Mouse (Mus musculus) heart, postnatal 14 days (tissue): Measurements from ENCODE around the gene Pip5k1c. TPM values are rescaled to one million over a fixed set of nuclear protein-coding genes. Genes with fewer than 3 reads are reported as not detected.

Experiments used
- DNase-seq, 2 experiments: peaks; one replicate each; pipeline ENCODE4 v3.0.0; 2021 to 2022
- intact Hi-C: fragments of 180-260 bp; cut with DNase I; formaldehyde crosslinking; loops from one replicate; pipeline ENCODE4 v1.15.1; 2025
- total RNA-seq, 2 experiments: library from RNA; stranded (reverse); gene quantifications; 2 replicates each; pipeline ENCODE4 v1.2.3; 2021

The Pip5k1c gene
- total RNA-seq, 2 experiments from 2014 or later, result 34.8 to 36.7 TPM

DNA sequence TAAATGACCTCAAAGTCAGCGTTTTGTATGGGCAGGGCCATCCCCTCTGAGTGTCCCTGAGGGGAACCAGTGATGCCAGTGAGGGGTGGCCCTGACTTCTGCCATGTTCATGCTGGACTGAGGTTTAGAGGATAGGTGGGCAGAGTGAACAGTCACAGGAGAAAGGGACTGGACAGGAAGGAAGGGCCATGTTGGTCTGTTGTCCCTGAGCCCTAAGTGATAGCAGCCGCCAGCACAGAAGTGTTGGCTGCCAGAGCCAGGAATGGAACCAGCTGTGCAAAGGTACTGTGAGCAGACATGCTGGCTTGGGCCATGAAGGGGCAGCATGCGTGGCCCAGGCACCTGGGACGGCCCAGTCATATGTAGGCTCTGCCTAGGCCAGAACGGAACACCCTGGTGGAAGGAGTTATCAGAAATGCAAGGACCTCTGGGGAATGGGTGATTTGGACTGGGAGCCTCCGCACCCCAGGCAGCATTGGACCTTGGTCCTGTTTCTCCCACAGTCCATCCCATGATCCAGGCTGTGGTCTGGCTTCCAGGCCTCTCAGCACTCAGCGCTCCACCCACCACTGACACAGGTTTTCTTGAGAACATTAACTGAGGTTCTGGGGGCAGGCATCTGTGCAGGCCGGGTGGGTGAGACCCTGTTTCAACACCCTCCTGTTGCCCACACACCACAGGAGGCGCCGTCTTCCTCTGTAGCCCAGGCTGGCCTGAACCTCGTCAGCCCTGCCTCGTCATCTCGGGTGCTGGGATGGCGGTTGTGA, 7.0 kb downstream of the Pip5k1c start:
- intact Hi-C loops, result no loop called here

DNA sequence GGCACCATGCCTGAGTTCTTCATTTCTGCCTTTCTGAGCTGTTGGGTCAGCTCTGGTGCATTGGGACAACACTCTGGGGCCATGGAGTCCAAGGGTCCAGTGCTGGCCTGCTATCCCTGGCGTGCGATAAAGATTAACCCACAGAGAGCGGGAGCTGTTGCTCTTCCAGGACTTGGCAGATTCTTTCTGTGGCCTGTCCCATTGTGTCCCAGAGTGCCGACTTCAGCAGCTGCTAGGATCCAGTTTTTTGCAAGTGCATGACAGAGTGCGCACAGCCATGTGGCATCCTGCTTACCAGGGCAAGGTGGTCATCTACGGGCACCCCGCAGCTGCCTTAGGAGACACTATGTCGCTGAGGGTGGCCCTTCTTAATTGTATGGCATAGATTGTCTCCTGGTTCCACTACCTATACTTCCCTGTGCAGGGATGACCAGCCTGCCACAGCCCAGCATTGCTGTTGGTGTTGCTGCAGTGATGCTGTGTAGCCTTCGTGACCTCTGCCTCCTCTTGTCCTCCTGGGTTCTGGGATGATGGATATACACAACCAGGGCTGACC, 7.7 kb downstream of the Pip5k1c start:
- DNase-seq, result no peak
- intact Hi-C loops, result no loop called here

More for the DNA sequence above, 7.0 kb downstream of the Pip5k1c start:
- no peak for DNase-seq

DNA sequence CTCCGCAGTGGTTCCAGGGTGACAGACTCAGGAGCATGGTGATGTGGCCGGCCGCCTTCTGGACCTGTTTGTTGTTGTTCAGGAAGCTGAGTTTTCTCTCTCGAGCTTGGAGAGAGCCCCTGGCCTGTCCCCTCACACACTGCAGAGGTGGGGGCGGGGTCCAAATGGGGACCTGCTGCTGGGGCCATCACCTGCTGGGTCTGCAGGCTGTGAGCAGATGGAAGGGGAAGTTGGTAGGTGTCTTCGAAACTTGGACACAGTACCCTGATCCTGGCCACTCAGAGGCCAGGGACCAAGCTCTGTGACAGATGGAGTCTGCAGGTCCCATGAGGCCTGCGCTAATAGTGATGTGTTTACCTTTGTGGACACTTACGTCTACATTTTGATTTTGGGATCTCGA, 8.6 kb downstream of the Pip5k1c start:
- DNase-seq, result no peak
- intact Hi-C loops, result no loop called here

DNA sequence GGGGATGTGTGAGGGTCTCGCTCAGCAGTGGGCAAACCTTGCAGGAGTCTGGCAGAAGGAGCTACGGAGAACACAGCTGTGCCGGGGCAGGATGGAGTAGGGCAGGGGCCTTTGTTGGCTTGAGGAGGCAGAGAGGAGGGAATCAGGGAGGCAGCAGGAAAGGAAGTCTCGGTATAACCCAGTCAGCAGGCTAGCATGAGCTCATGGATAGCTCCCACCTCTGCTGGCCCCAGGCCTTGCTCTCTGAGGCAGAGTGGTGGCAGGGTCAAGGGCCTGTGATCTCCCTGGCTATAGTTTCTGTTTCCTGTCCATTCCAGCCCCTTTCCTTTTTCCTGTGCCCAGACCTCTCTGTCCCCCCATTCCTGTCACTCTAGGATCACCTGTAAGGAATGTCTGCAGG, 9.5 kb downstream of the Pip5k1c start:
- no peak for DNase-seq
- intact Hi-C loops, result no loop called here

DNA sequence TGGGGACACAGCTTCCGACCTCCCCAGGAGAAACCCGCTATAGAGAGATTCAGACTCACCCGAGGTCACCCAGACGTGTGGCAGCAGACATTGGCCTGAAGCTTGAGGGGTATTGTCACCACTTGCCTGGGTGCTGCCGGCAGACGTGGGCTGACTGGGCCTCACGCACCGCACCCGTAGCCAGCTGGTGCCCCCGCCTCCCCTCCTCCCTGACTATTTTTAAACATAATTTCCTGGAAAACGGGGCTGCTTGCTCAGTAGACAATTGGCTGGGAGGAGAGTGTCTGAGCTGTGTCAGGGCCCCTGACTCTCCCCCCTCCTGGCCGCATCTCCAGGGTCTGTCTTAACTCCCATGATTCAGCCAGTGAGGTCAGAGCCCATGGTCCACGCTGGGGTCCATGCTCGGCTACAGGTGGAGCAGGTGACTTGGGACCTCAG, 10.0 kb downstream of the Pip5k1c start:
- intact Hi-C loops, result no loop called here
- DNase-seq, result peak in 1 of 2 experiments; percentile 50

DNA sequence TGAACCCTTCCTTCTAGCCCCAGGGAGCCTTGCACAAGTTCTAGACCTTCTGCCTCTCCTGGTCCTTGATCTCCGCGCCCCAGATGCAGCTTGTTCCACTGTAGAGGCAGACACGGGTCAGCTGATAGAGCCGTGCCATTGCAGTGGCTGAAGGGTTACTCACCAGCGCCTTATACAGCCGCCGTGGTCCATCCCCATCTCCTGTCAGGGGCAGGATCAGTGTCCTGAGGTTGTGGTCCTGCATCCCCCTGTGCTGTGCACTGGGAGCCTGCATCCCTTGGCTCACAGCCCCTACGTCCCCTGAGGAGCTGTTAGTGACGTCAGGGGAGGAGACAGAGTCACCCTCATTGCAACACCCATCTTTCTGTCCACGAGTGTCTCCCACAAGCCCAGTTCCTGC, 10.5 kb downstream of the Pip5k1c start:
- intact Hi-C loops, result no loop called here
- DNase-seq, result no peak

DNA sequence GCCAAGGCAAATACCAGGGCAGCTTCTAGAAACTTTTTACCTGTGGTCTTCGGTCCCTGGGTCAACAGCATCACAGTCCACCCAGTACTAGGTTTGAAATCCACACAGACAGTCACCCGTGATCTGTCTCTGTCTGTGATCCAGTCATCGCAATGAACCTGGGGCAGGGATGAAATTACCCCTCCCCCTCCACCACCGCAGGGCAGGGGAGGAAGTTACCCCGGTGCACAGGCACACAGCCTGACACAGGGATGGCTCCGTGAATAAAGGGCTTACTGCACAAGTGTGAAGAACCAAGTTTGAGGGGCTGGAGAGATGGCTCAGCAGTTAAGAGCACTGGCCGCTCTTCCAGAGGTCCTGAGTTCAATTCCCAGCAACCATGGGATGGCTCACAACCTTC, 11.0 kb downstream of the Pip5k1c start:
- DNase-seq, result no peak
- intact Hi-C loops, result no loop called here

DNA sequence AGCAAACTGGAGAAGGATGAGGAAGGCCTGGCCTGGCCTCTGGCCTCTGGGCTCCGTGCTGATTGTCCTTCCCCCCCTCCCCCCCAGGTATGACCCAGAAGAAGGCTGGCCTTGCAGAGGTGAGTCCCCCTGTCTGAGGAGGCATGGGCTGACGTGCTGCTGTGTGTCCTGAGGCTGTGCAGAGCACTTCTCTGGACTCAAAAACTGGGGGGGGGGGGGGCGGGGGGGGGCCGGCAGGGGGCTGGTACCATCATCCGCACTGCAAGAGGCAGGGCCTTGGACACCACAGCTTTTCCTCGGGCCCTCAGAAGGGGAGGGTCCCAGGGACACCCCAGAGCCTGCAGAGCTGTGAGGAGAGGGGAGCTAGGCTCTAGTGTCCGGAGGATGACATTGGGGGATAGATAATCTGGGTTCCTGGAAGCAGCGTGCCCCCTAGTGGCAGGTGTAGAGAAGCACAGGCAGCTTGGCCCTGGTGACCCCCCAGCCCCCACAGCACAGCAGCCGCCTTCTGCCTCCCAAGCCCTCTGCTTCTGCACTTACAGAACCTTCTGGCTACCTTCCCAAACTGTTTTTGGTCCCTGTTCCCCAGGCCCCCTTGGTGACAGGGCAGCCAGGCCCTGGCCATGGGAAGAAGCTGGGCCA, 12.0 kb downstream of the Pip5k1c start:
- intact Hi-C loops, result loop anchor here (1.0 kb wide), 1 partner anchor 15 kb away; no protein-coding TSS in a partner anchor
- DNase-seq, result peak; percentile 67 to 77

DNA sequence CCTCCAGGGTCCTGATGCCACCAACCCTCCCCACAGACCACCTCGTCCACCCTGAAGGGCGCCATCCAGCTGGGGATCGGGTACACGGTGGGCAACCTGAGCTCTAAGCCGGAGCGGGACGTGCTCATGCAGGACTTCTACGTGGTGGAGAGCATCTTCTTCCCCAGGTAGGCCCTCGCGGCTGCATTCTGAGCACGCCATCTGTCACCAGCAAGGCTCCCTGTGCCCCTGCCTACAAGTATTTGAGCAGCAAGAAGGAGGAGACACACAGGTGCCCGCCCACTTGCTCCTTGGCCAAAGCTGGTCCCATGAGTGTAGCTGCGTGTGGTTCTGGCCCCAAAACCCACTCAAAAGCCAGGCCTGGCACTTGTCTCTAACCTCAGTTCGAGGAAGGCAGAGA, 12.9 kb downstream of the Pip5k1c start:
- intact Hi-C loops, result loop anchor here (1.0 kb wide), 1 partner anchor 16 kb away; no protein-coding TSS in a partner anchor
- DNase-seq, result no peak

DNA sequence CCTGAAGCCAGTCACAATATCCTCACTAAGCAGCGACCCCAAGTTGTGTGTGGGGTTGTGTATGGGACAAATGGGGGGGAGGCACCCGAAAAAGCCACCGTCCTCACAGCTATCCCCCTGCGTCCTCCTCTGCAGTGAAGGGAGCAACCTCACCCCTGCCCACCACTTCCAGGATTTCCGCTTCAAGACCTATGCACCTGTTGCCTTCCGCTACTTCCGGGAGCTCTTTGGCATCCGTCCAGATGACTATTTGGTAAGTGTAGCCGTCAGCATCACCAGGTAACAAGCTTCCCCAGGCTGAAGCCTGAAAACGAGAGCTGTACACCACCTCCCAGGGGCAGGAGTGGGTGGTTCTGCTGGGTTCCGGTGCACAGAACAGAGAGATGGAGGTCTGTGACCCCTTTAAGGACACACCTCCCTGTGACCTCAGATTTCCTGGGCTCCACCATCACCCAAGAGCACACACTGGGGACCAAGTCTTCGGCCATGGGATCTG, 13.5 kb downstream of the Pip5k1c start:
- no peak for DNase-seq
- intact Hi-C loops, result no loop called here

DNA sequence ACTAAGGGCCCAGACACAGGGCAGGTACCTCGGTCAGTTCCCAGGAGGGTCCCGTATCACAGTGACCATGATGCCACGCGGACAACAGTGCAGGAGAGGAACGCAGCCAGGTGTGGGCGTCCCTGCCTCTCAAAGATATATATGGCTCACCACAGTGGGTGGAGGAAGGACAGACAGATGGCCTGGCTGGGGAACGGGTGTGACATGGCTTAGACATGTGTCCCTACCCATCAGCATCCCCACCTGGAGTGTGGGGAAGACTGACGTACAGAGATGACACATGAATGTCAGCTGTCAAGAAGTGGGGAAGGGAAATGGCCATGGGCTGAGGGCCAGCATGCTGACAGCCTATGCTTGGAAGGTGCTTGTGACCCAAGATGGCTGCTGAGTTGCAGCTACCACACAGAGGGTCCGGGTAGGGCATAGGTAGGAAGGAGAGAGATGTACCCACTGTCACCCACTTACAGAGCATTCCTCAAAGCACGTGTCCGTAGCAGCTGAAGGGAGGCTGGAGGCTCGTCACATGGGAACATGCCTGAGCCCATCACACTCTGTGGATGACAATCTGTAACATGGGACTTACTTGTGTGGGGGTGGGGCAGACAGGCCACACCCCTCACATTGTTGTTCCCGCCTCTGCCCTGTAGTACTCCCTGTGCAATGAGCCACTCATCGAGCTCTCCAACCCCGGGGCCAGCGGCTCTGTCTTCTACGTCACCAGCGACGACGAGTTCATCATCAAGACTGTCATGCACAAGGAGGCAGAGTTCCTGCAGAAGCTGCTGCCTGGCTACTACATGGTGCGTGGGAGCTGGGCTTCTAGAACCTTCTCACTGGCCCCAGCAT, 14.3 kb downstream of the Pip5k1c start:
- DNase-seq, result no peak
- intact Hi-C loops, result no loop called here

DNA sequence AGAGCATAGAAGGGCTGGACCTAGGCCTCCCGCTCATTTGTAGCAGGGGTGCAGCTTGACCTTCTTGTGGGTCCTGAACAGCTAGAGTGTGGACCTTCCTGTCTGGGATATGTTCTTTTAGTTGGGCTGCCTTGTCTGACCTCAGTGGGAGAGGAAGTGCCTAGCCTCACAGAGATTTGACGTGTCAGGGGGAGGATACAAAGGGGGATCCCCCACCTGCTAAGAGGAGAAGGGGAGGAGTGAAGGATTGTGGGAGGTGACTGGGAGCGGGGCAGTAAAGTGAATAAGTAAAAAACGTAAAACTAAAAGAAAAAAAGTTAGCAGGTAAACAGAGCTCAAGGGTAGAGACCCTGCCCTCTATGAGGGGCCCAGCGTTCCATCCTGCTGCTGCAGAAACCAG, 16.8 kb downstream of the Pip5k1c start:
- intact Hi-C loops, result no loop called here
- no peak for DNase-seq

DNA sequence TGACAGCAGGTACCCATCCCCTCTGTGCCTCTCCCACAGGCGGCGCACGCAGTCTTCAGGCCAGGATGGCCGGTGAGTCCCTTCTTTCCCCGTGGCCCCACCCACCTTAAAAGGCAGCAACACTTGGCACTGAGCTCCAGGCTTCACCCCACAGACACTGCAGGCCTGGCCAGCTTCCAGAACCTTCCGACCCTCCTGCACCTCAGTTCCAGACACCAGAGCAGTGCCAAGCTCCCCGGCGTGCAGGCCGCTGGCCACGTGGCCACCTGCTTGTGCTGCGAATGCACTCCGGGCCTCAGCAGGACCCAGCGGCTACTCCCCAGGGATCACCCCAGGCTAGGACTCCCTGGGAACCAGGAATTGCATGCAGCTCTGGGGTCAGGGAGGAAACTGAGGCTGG, 20.8 kb downstream of the Pip5k1c start:
- DNase-seq, result no peak
- intact Hi-C loops, result no loop called here

DNA sequence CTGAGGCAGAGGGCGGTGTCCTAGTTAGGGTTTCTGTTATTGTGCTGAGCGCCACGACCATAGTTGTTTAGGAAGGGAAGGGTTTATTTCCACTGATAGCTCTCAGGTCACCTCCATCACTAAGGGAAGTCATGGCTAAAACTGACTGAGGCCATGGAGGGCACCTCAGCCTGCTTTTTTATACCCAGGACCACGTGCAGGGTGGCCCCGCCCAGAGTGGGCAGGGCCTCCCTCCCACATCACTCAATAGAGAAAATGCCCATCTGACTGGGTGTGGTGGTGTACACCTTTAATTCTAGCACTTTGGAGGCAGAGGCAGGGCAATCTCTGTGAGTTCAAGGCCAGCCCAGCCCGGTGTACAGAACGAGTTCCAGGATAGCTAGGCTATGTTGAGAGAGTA, 21.4 kb downstream of the Pip5k1c start:
- DNase-seq, result no peak
- intact Hi-C loops, result no loop called here

DNA sequence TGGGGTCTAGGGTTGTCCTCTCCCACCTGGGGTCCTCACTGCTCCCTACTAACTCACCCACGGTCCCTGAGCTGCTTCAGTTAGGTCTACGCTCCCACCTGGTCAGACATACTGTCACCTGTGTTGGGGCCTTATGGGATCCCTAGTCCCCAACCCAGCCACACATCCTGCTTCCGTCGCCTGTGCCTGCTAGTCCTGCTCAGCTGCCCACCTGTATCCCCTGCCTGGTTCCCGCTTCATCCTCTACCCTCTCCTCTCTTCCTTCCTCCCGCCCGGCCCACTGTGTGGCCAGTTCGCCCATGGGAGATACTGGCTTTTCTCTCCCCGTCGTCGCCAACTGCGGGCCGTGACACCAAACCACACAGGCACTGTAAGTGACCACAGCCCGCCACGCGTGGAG, 22.8 kb downstream of the Pip5k1c start:
- DNase-seq, result no peak
- intact Hi-C loops, result no loop called here

DNA sequence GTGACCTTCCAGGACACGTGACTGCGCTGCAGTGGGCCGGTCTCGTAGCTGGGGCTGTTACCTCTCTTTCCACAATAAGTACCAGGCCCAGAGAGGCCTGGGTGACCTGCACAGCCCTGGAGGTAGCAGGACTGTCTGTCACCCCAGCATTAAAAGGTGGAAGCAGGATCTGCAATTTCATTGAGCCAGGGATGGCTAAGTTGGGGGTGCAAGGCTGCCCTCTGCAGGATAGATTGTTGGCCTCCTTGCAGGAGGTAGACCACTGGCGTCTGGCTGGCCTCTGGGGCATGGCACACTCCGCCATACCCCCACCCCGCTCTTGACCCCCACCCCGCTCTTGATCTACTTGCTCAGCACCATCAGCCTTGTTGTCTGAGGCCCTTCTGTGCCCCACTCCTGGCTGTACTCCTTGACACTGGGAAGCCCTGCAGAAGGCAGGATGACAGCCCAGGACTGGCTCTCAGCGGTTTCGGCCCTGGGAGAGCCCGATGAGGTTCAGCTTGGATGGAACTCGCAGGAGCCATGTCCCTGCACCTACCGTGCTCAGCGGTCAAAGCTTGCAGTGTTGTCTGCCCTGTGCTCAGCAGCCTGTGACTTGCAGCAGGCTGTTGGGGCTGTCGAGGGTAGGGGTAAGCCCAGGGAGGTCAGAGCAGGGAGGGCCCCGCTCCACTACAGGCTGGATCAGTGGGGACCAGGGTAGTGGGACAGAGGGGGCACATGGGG, 23.7 kb downstream of the Pip5k1c start:
- DNase-seq, result peak in 1 of 2 experiments; percentile 49
- intact Hi-C loops, result no loop called here

DNA sequence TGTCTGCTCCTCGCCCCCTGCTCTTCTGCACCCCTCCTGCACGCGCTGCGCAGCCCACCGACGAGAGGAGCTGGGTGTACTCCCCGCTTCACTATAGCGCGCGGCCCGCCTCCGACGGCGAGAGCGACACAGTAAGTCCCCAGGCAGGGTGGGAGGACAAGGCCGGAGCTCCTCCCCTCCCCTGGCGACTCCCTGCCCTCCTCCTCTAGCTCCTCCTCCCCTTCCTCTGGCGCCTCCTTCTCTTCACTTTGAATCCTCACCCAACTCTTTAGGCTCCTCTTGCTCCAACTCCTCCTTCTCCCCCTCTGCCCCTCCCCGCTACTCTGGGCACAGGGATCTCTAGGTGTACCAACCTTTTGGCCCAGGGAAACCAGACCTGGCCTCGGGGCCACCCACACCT, 24.5 kb downstream of the Pip5k1c start:
- no peak for DNase-seq
- intact Hi-C loops, result no loop called here

DNA sequence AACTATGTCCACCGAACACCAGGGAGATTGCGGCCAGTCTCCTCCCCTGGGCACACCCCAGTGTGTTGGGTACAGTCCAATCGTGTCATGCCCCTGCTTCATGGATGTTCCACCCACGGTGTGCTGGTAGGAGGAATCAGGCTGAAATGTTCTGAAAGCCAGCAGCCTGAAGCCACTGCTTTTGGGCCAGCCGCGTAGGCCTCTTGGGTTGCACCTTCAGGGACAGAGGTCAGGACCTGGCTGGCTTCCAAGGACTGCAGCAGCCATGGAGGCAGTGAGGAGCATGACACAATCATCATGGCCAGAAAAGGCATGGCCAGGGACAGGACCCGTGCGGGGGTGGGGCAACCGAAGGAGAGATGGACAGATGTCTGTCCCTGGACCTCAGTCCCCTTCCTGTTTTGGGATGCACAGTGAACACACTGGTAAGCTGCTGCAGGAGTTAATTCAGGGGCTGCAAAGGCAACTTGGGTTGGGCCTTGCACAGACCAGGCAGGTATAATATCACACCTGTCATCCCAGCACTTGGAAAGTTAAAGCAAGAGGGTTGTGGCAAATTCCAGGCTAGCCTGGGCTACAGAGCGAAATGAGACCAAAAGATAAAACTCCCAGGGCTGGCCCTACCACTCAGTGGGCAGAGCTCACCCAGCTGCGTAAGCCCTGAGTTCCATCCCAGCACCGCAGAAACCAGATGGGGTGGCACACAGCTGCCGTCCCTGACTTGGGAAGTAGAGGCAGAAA, 26.0 kb downstream of the Pip5k1c start:
- intact Hi-C loops, result no loop called here
- no peak for DNase-seq

DNA sequence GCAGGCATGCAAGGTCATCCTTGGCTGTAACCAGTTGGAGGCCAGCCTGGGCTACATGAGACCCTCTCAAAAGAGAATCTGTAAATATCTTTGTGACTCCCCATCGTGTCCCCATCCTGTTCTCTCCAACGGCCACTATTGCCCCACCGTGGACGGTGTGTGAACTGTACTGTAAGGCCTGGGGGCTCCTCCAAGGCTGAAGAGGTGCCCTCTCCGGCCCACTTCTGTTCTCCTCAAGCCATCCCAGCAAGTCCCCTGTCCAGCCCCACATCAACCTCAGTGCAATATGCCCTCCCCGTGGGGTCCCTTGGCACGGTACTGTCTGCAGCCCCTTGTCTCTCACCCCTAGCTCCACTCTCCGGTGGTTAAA, 26.6 kb downstream of the Pip5k1c start:
- intact Hi-C loops, result no loop called here
- DNase-seq, result peak in 1 of 2 experiments; percentile 40
